Mouse (Mus musculus) liver, embryonic 14.5 days (tissue): Measurements from ENCODE around the gene BC028528.
"Not testable (repeated sequence)": the region's sequence is repeated elsewhere in the genome, so short reads cannot be mapped to it uniquely, and the experiment has no call there.

Experiments used
- CTCF ChIP-seq: IDR thresholded peaks from 2 replicates; pipeline ENCODE4 v1.5.1; 2016; ENCODE audit warnings: antibody characterized with exemption, low read depth, control low read depth
- EP300 ChIP-seq: IDR thresholded peaks from 2 replicates; pipeline ENCODE4 v1.6.1; 2016; ENCODE audit warnings: antibody characterized with exemption, low read depth

DNA sequence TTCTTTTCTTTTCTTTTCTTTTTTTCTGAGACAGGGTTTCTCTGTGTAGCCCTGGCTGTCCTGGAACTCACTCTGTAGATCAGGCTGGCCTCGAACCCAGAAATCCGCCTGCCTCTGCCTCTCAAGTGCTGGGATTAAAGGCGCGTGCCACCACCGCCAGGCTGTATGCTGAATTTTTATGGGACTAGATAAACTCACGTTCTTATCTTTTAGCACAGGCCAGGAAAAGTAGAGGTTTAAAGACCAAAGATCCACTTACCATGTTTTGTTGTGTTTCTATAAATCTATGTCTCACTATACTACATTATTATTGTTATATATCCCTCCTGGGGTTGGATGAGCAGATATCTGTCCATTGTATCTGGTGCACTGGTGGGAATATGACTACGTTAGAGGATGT lies 31.6 kb upstream of the BC028528 start:
- not testable (repeated sequence) for TF ChIP-seq CTCF, EP300
